Mouse (Mus musculus): ENCODE results near the gene Pak2. TPM values are rescaled to one million over a fixed set of nuclear protein-coding genes. Genes with fewer than 3 reads are reported as not detected.
A peak's percentile ranks its signal among the peaks of the same experiment; 100 is the strongest.
"Not testable (repeated sequence)": the region's sequence is repeated elsewhere in the genome, so short reads cannot be mapped to it uniquely, and the experiment has no call there.

Pak2 gene
- polyA plus RNA-seq, 1 experiment from 2014 or later, result 55.7 TPM

- no peak for TF ChIP-seq CTCF (IDR thresholded peaks at IDR 0.05)
- DNase-seq (ENCODE audit: low read depth, low spot score) (no peak), ATAC-seq (no peak)
- CTCF ChIA-PET, result no interaction called here
- in situ Hi-C loops (cut with MboI; ENCODE audit: low pct_unique_long_range_greater_than_20kb), result no loop called here
- POLR2A ChIA-PET, result no interaction called here
- H3K27me3 ChIP-seq, result no peaks in the 10 kb centered on the region
Observed at GRCm38 (mm10) chr16:32091466-32091865, 12.3 kb upstream of the Pak2 start.

GRCm38 (mm10) chr16:32087629-32088443 lies 8.7 kb upstream of the Pak2 start:
- CTCF ChIA-PET, result no interaction called here
- ATAC-seq, result no peak
- no peak for TF ChIP-seq CTCF (IDR thresholded peaks at IDR 0.05)

GRCm38 (mm10) chr16:32078408-32078990 lies 643 bp downstream of the Pak2 start:
- no peak for TF ChIP-seq CTCF (IDR thresholded peaks at IDR 0.05)
- no peak for DNase-seq (ENCODE audit: low read depth, low spot score)
- no peak for ATAC-seq
- ChIA-PET CTCF (interaction anchor here (0.7 to 1.0 kb wide), 2 partner anchors 10 to 37 kb away, joined by 3 read pairs; no protein-coding TSS in a partner anchor), POLR2A (interaction anchor here (0.6 to 0.7 kb wide), 2 partner anchors 9 to 870 kb away, joined by 3 to 5 read pairs; no protein-coding TSS in a partner anchor)
- in situ Hi-C loops (cut with MboI; ENCODE audit: low pct_unique_long_range_greater_than_20kb), result no loop called here
- H3K27me3 ChIP-seq, result no peaks in the 10 kb centered on the region

More at GRCm38 (mm10) chr16:32087629-32088443, 8.7 kb upstream of the Pak2 start:
- in situ Hi-C loops (cut with MboI; ENCODE audit: low pct_unique_long_range_greater_than_20kb), result no loop called here
- POLR2A ChIA-PET, result no interaction called here
- DNase-seq (ENCODE audit: low read depth, low spot score), result no peak
- no peaks in the 10 kb centered on the region for H3K27me3 ChIP-seq

GRCm38 (mm10) chr16:32077648-32078407 lies 1.3 kb downstream of the Pak2 start:
- in situ Hi-C loops (cut with MboI; ENCODE audit: low pct_unique_long_range_greater_than_20kb), result no loop called here
- no peak for ATAC-seq
- TF ChIP-seq CTCF (IDR thresholded peaks at IDR 0.05), result no peak
- POLR2A ChIA-PET, result interaction anchor here (0.6 to 0.7 kb wide), 2 partner anchors 9 to 870 kb away, joined by 3 to 5 read pairs; no protein-coding TSS in a partner anchor
- CTCF ChIA-PET, result interaction anchor here (0.7 to 1.0 kb wide), 2 partner anchors 9 to 37 kb away, joined by 3 read pairs; no protein-coding TSS in a partner anchor
- DNase-seq (ENCODE audit: low read depth, low spot score), result no peak
- H3K27me3 ChIP-seq, result no peaks in the 10 kb centered on the region

GRCm38 (mm10) chr16:32076406-32076805 lies 2.7 kb downstream of the Pak2 start:
- ChIA-PET POLR2A (no interaction called here), CTCF (interaction anchor here (0.8 kb wide), 1 partner anchor 17 kb away, joined by 3 read pairs; no protein-coding TSS in a partner anchor)
- DNase-seq (ENCODE audit: low read depth, low spot score), result no peak
- ATAC-seq, result no peak
- no peak for TF ChIP-seq CTCF (IDR thresholded peaks at IDR 0.05)
- no peaks in the 10 kb centered on the region for H3K27me3 ChIP-seq
- in situ Hi-C loops (cut with MboI; ENCODE audit: low pct_unique_long_range_greater_than_20kb), result no loop called here

- ChIA-PET POLR2A (interaction anchor here (0.7 kb wide), 1 partner anchor 580 kb away, joined by 3 read pairs; no protein-coding TSS in a partner anchor), CTCF (interaction anchor here (0.6 kb wide), 1 partner anchor 26 kb away, joined by 3 read pairs; no protein-coding TSS in a partner anchor)
- no peak for TF ChIP-seq CTCF (IDR thresholded peaks at IDR 0.05)
- no peak for DNase-seq (ENCODE audit: low read depth, low spot score)
- H3K27me3 ChIP-seq, result no peaks in the 10 kb centered on the region
- in situ Hi-C loops (cut with MboI; ENCODE audit: low pct_unique_long_range_greater_than_20kb), result no loop called here
- no peak for ATAC-seq
Observed at GRCm38 (mm10) chr16:32075762-32076161, 3.4 kb downstream of the Pak2 start.

GRCm38 (mm10) chr16:32070070-32070469 lies 9.1 kb downstream of the Pak2 start:
- POLR2A ChIA-PET; in situ Hi-C loops (cut with MboI; ENCODE audit: low pct_unique_long_range_greater_than_20kb); DNase-seq (ENCODE audit: low read depth, low spot score); CTCF ChIA-PET; ATAC-seq; H3K27me3 ChIP-seq: not testable (repeated sequence)

- DNase-seq (ENCODE audit: low read depth, low spot score), result peak; percentile 56
- no peaks in the 10 kb centered on the region for H3K27me3 ChIP-seq
- ChIA-PET POLR2A (interaction anchor here (0.5 to 1.6 kb wide), 2 partner anchors 9 to 10 kb away, joined by 3 to 8 read pairs; no protein-coding TSS in a partner anchor), CTCF (interaction anchor here (1.0 kb wide), 1 partner anchor 9 kb away, joined by 3 read pairs; no protein-coding TSS in a partner anchor)
- in situ Hi-C loops (cut with MboI; ENCODE audit: low pct_unique_long_range_greater_than_20kb), result no loop called here
- peak; percentile 76 for ATAC-seq
- TF ChIP-seq CTCF (IDR thresholded peaks at IDR 0.05), result no peak
Observed at GRCm38 (mm10) chr16:32068389-32069300, 10.5 kb downstream of the Pak2 start.

- DNase-seq (ENCODE audit: low read depth, low spot score) (no peak), ATAC-seq (no peak)
- POLR2A ChIA-PET, result no interaction called here
- H3K27me3 ChIP-seq, result no peaks in the 10 kb centered on the region
- in situ Hi-C loops (cut with MboI; ENCODE audit: low pct_unique_long_range_greater_than_20kb), result no loop called here
- TF ChIP-seq CTCF (IDR thresholded peaks at IDR 0.05), result no peak
- CTCF ChIA-PET, result no interaction called here
Observed at GRCm38 (mm10) chr16:32066899-32067298, 12.2 kb downstream of the Pak2 start.

All from Patski (cell line).